Mouse (Mus musculus) stomach, postnatal 0 days (tissue): Measurements from ENCODE around the gene Gm34302. TPM values are rescaled to one million over a fixed set of nuclear protein-coding genes. Genes with fewer than 3 reads are reported as not detected.

Source experiments
- ATAC-seq: fragments of 200-750 bp; cut with Nextera tagmentation; 2 replicates; pipeline ENCODE4 v1.8.0; 2017; ENCODE audit not compliant: low FRiP score, low TSS enrichment
- DNase-seq: peaks from one replicate; pipeline ENCODE4 v3.0.0-alpha.2; 2016; ENCODE audit warnings: low spot score
- H3K27ac ChIP-seq: fragments of 300-500 bp; sonication (generic); replicated peaks from 2 replicates; pipeline ENCODE4 v1.5.1; 2014; ENCODE audit warnings: mild to moderate bottlenecking, control low read depth
- H3K27me3 ChIP-seq: fragments of 300-500 bp; sonication (generic); 2 replicates; pipeline ENCODE4 v1.6.1; 2014; ENCODE audit warnings: low read length; ENCODE audit not compliant: control insufficient read depth, insufficient read depth
- H3K36me3 ChIP-seq: fragments of 300-500 bp; sonication (generic); 2 replicates; pipeline ENCODE4 v1.6.1; 2014; ENCODE audit warnings: low read length, mixed read lengths; ENCODE audit not compliant: control insufficient read depth, insufficient read depth
- H3K4me1 ChIP-seq: fragments of 300-500 bp; sonication (generic); replicated peaks from 2 replicates; pipeline ENCODE4 v1.6.1; 2014; ENCODE audit warnings: antibody characterized with exemption; ENCODE audit not compliant: control insufficient read depth, insufficient read depth
- H3K4me2 ChIP-seq: fragments of 300-500 bp; sonication (generic); replicated peaks from 2 replicates; pipeline ENCODE4 v1.6.1; 2014; ENCODE audit warnings: low read depth, mild to moderate bottlenecking, control low read depth, moderate library complexity
- H3K4me3 ChIP-seq: fragments of 300-500 bp; sonication (generic); 2 replicates; pipeline ENCODE4 v1.5.1; 2014; ENCODE audit warnings: low read depth, low read length, control low read depth
- H3K9ac ChIP-seq: fragments of 300-500 bp; sonication (generic); 2 replicates; pipeline ENCODE4 v1.6.1; 2014; ENCODE audit warnings: mild to moderate bottlenecking, low read length, control low read depth, mixed read lengths
- H3K9me3 ChIP-seq: fragments of 300-500 bp; sonication (generic); 2 replicates; pipeline ENCODE4 v1.6.1; 2016; ENCODE audit warnings: low read length; ENCODE audit not compliant: control insufficient read depth
- CTCF ChIP-seq: IDR thresholded peaks from 2 replicates; pipeline ENCODE4 v1.5.1; 2016; ENCODE audit warnings: antibody characterized with exemption, low read depth, mild to moderate bottlenecking, moderate library complexity
- EP300 ChIP-seq: optimal IDR thresholded peaks from 2 replicates; pipeline ENCODE3; 2016; ENCODE audit warnings: antibody characterized with exemption
- WGBS: fragments of 180-500 bp; shearing (Covaris S2); extraction: QIAGEN DNeasy Blood & Tissue Kit; methylation state at CpG from one replicate; pipeline ENCODE4 v1.1.7; 2014; 5-methylcytosine and 5-hydroxymethylcytosine counted together
- polyA plus RNA-seq: library from polyadenylated mRNA; unstranded; fragments of >200 nt; fragmentation: Nextera tagmentation; extraction: Ambion mirVana; gene quantifications from 2 replicates; pipeline ENCODE4 v1.2.1, GENCODE M21; 2015

Gm34302 gene
- polyA plus RNA-seq, 1 experiment from 2014 or later, result not detected

DNA sequence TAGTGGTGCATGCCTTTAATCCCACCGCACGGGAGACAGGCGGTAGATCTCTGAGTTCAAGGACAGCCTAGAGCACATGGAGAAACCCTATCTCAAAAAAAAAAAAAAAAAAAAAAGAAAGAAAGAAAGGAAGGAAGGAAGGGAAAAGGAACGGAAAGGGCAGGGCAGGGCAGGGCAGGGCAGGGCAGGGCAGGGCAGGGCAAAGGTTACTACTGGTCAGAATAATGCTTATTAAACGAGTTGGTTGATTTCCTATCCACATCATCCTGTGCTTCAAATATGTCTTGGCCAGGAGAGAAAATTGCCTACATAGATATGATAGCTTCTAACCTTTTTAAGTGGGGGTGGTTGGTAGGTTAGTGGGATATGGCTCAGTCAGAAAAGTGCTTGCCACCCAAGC is 25.2 kb upstream of the Gm34302 start:
- no peaks in the 10 kb centered on the region for H3K9me3 ChIP-seq
- 71% methylated on average over 5 of the region's 5 CpGs for WGBS
- H3K9ac ChIP-seq, result no peak overlapping the region
- DNase-seq (no peak), ATAC-seq (no peak)
- no peak overlapping the region for H3K27ac ChIP-seq
- no peak overlapping the region for H3K4me3 ChIP-seq
- no peak overlapping the region for H3K4me2 ChIP-seq
- TF ChIP-seq EP300 (no peak), CTCF (no peak)
- H3K36me3 ChIP-seq, result no peaks in the 10 kb centered on the region
- H3K27me3 ChIP-seq, result no peaks in the 10 kb centered on the region
- H3K4me1 ChIP-seq, result no peaks in the 10 kb centered on the region

DNA sequence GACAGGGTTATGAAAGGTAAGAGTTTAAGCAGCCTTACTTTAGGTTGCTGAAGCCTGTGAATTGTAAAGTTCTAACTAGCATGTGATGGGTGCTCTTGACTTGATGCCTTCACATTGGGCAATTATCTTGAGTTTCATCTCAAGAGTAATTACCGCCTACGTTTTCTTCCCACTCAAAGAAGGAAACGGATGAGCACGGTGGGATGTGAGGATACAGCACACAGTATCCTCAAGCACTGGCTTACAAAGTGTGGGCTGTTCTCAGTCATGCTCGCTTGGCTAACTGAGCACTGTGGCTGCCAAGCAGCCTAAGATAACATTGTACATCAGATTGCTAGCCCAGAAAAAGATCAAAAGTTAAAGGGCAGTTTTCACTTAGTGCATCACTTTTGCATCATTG is 20.8 kb upstream of the Gm34302 start:
- ATAC-seq, result no peak
- no peak for DNase-seq
- TF ChIP-seq EP300 (no peak), CTCF (no peak)
- Histone ChIP-seq H3K4me1 (no peaks in the 10 kb centered on the region), H3K27me3 (no peaks in the 10 kb centered on the region), H3K4me2 (no peak overlapping the region), H3K4me3 (no peak overlapping the region), H3K27ac (no peak overlapping the region), H3K36me3 (no peaks in the 10 kb centered on the region), H3K9me3 (no peaks in the 10 kb centered on the region), H3K9ac (no peak overlapping the region)
- WGBS, result 84% methylated on average over 5 of the region's 5 CpGs

DNA sequence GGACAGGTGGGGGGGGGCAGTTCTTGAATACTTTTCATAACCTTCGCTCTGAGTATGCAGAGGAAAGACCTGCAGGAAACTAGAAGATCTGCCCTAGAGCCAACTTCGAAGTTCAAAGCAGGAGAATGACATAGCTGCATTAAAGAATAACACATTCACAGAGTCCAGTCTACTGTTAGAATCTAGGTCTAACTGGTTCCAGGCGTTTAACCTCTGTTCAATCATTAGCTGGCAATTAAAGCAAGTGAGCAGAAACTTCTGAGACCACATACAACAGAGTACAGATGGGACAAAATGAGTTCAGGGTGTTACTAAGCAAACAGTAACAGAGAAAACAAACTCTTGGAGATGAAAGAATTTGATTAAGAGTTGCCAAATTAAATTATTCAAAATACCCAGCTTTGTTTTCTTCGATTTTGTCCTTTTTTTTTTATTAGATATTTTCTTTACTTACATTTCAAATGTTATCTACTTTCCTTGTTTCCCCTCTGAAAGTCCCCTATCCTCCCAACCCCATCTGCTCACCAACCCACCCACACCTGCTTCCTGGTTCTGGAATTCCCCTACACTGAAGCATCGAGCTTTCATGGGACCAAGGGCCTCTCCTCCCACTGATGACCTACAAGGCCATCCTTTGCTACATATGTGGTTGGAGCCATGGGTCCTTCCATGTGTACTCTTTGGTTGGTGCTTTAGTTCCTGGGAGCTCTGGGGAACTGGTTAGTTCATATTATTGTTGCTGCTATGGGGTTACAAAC is 11.1 kb upstream of the Gm34302 start:
- WGBS, result 61% methylated on average over 5 of the region's 5 CpGs
- Histone ChIP-seq H3K4me3 (no peak overlapping the region), H3K9me3 (no peaks in the 10 kb centered on the region), H3K4me2 (no peak overlapping the region), H3K27me3 (no peaks in the 10 kb centered on the region), H3K36me3 (no peaks in the 10 kb centered on the region), H3K27ac (no peak overlapping the region), H3K4me1 (no peaks in the 10 kb centered on the region), H3K9ac (no peak overlapping the region)
- ATAC-seq (no peak), DNase-seq (no peak)
- no peak for TF ChIP-seq CTCF
- TF ChIP-seq EP300, result no peak

DNA sequence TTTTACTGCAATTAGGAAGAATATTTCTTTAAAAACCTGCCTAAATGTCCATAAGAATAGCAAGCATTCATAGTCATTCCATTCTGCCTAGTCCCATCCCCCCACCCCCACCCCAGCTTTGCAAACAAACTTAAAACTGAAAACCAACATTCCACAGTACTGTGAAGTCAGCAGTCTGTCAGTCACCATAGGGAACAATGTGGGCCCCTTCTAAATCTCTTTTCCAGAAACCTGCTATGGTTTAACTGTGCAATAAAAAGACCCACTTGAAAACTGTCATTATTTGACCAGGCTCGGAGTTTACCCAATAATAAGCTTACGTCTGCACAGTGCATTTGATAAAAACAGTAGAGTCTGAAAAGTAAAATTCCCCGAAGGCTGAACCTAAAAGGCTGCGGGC is 9.9 kb upstream of the Gm34302 start:
- Histone ChIP-seq H3K9ac (no peak overlapping the region), H3K4me2 (no peak overlapping the region), H3K4me1 (no peaks in the 10 kb centered on the region), H3K36me3 (no peaks in the 10 kb centered on the region), H3K4me3 (no peak overlapping the region), H3K27me3 (no peaks in the 10 kb centered on the region), H3K27ac (no peak overlapping the region), H3K9me3 (no peaks in the 10 kb centered on the region)
- no peak for DNase-seq
- WGBS, result 55% methylated on average over 4 of the region's 4 CpGs
- no peak for ATAC-seq
- no peak for TF ChIP-seq CTCF
- no peak for TF ChIP-seq EP300

DNA sequence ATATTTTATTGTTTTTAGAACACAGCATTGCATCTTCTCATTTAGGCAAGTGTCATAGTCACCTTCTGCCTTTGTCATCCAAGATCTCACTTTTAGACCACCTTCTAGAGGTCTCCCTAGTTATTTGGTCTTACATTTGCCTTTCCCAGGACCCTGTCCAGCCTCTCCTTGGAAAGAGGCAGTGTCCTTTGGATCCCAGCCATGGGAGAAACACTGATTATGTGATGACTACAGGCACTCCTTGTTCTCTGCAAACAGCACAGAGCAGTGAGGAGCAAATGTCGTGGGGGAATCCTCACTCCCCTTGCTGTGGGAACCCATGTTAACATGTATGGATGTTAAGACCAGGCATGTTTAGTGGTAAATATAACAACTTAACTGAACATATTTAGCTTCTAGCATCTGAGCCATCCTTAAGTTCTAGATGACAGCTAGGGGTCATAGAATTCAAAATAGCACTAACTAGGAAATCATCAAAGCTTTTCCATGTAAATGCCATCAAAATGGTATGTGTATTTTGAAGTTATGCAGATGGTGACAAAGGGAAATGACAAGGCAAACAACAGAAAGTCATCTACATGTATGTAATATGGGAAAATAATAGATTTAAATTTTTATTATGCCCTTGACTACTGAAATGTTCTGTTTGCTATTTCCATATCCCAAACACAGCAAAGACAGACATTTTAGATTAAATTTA is 43.1 kb downstream of the Gm34302 start:
- no peaks in the 10 kb centered on the region for H3K4me1 ChIP-seq
- 53% methylated on average over 1 of the region's 1 CpGs for WGBS
- H3K4me2 ChIP-seq, result no peak overlapping the region
- no peaks in the 10 kb centered on the region for H3K27me3 ChIP-seq
- no peak for ATAC-seq
- no peak overlapping the region for H3K27ac ChIP-seq
- no peak for TF ChIP-seq CTCF
- no peak for TF ChIP-seq EP300
- H3K9ac ChIP-seq, result no peak overlapping the region
- no peak for DNase-seq
- H3K36me3 ChIP-seq, result no peaks in the 10 kb centered on the region
- no peaks in the 10 kb centered on the region for H3K9me3 ChIP-seq
- H3K4me3 ChIP-seq, result no peak overlapping the region

DNA sequence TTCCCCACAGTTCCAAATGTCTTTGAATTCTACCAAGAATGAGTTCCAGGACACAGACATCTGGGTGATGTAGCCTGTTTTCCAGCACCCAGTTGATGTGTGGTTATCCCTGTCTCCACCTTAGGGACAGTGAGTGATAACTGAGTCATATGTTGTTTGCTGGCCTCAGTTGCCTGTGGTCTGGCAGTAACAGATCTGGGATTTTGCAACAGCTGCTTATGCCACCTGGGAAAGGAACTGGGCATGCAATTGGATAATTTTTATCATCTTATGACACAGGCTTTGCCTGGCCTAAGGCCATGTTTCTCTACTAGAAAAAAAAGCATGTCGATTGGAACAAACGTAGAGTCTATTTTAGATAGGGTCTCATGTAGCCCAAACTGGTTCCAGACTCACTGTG is 43.9 kb downstream of the Gm34302 start:
- H3K9me3 ChIP-seq, result no peaks in the 10 kb centered on the region
- no peak overlapping the region for H3K4me2 ChIP-seq
- ATAC-seq, result no peak
- H3K4me1 ChIP-seq, result no peaks in the 10 kb centered on the region
- no peak for DNase-seq
- H3K9ac ChIP-seq, result no peak overlapping the region
- no peaks in the 10 kb centered on the region for H3K27me3 ChIP-seq
- H3K4me3 ChIP-seq, result no peak overlapping the region
- 82% methylated on average over 2 of the region's 2 CpGs for WGBS
- TF ChIP-seq CTCF, result no peak
- no peak for TF ChIP-seq EP300
- H3K36me3 ChIP-seq, result no peaks in the 10 kb centered on the region
- no peak overlapping the region for H3K27ac ChIP-seq
